ENCODE assay signal across 20 mouse cellular contexts in the genomic region with DNA sequence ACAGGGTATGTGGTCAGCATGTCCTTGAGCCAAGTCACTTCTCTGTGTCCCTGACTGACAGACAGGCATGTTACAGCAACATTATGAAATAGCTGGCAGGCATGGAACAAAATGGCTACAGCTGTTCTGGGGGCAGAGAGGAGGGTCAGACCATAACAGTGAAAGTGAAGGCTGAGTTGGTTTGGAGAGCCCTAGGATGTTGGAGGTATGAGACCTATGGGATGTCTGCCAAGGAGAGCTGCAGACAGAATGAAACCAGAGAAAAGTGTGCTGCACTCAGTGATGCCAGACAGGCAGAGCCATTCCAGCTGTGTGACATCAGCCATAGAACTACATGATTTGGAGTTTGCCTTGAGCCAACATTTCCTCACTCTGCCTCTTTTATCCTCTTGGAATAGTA. TPM values are rescaled to one million over a fixed set of nuclear protein-coding genes. Genes with fewer than 3 reads are reported as not detected.
DNase-seq lines count a peak whose midpoint lies in the region; ATAC-seq and TF ChIP-seq lines count a peak whose summit lies in the region.
"Had no signal": no experiment of that assay in that cellular context is flagged by ENCODE, and none has a peak within 500 bp of the region (broad histone marks: within the 10 kb centered on the region; RNA-seq: fewer than 3 reads in every experiment).

No protein-coding gene starts in this region.

- H3K27ac ChIP-seq in limb, embryonic 14.5 days (replicated peaks; ENCODE audit: low read depth, low read length) = no peak overlapping the region
- H3K27ac ChIP-seq in limb, embryonic 10.5 days = no peak overlapping the region
- H3K27ac ChIP-seq in heart, embryonic 14.5 days (replicated peaks in 1 of 2; ENCODE audit: control insufficient read depth in 1 of 2, insufficient read depth in 1 of 2, low read depth in 2 of 2, low read length in 2 of 2) = 0 out of 4 replicates have a peak overlapping the region, but pooled peaks of 1 of the 2 experiments have one; percentile 52
- H3K27ac ChIP-seq: embryonic facial prominence, embryonic 15.5 days; forebrain, embryonic 10.5 days; limb, embryonic 13.5 days; liver, embryonic 15.5 days had no signal

- no peak overlapping the region for H3K4me2 ChIP-seq in limb, embryonic 14.5 days (replicated peaks; ENCODE audit: low read depth, low read length, severe bottlenecking)
- no peak overlapping the region for H3K4me2 ChIP-seq in heart, embryonic 14.5 days (ENCODE audit: low read length)
- H3K4me2 ChIP-seq: embryonic facial prominence, embryonic 15.5 days; limb, embryonic 13.5 days; liver, embryonic 15.5 days had no signal

- H3K36me3 ChIP-seq in limb, embryonic 14.5 days (ENCODE audit: control insufficient read depth, insufficient read depth, low read length) = no peaks in the 10 kb centered on the region
- no peaks in the 10 kb centered on the region for H3K36me3 ChIP-seq in limb, embryonic 10.5 days
- no peaks in the 10 kb centered on the region for H3K36me3 ChIP-seq in heart, embryonic 14.5 days (ENCODE audit: control insufficient read depth, insufficient read depth, low read length)
- H3K36me3 ChIP-seq: embryonic facial prominence, embryonic 15.5 days; forebrain, embryonic 10.5 days; limb, embryonic 13.5 days; liver, embryonic 15.5 days had no signal

- H3K4me3 ChIP-seq in limb, embryonic 14.5 days (replicated peaks; ENCODE audit: low read length) = no peak overlapping the region
- no peak overlapping the region for H3K4me3 ChIP-seq in limb, embryonic 10.5 days
- no peak overlapping the region for H3K4me3 ChIP-seq in heart, embryonic 14.5 days (ENCODE audit: control insufficient read depth in 1 of 2, insufficient read depth in 1 of 2, low read depth in 1 of 2, low read length in 2 of 2)
- H3K4me3 ChIP-seq: embryonic facial prominence, embryonic 15.5 days; forebrain, embryonic 10.5 days; limb, embryonic 13.5 days; liver, embryonic 15.5 days had no signal

- no peaks in the 10 kb centered on the region for H3K4me1 ChIP-seq in limb, embryonic 14.5 days (ENCODE audit: control insufficient read depth, insufficient read depth, low read length)
- H3K4me1 ChIP-seq in limb, embryonic 10.5 days = no peaks in the 10 kb centered on the region
- no peaks in the 10 kb centered on the region for H3K4me1 ChIP-seq in heart, embryonic 14.5 days (ENCODE audit: control insufficient read depth in 2 of 2, insufficient read depth in 2 of 2, low read length in 2 of 2)
- H3K4me1 ChIP-seq: embryonic facial prominence, embryonic 15.5 days; forebrain, embryonic 10.5 days; limb, embryonic 13.5 days; liver, embryonic 15.5 days had no signal

- no peak overlapping the region for H3K9ac ChIP-seq in limb, embryonic 14.5 days (ENCODE audit: low read depth, low read length, severe bottlenecking)
- no peak overlapping the region for H3K9ac ChIP-seq in heart, embryonic 14.5 days (ENCODE audit: low read length)
- H3K9ac ChIP-seq: embryonic facial prominence, embryonic 15.5 days; limb, embryonic 13.5 days; liver, embryonic 15.5 days had no signal

- DNase-seq in adrenal gland, postnatal 36 days = peak; percentile 17 to 24
- no peak for DNase-seq in adrenal gland, postnatal 25 days
- DNase-seq in limb, embryonic 14.5 days (ENCODE audit: low spot score) = peak; percentile 50
- no peak for DNase-seq in limb, embryonic 10.5 days (ENCODE audit: low spot score)
- peak; percentile 11 for DNase-seq in 416B (ENCODE audit: low read depth)
- no peak for DNase-seq in left cerebral cortex, postnatal 4 days
- DNase-seq: B cell, adult 2 months; cerebellum, adult 2 months; kidney, adult 2 months; kidney, postnatal 25 days; layer of hippocampus, adult 9-11 months; thymus, adult 18-20 months had no signal

- TF ChIP-seq POLR2A in limb, embryonic 14.5 days (IDR thresholded peaks at IDR 0.05; ENCODE audit: borderline replicate concordance, extremely low read depth, insufficient read depth, insufficient read length) = no peak

- H3K9me3 ChIP-seq in limb, embryonic 14.5 days (ENCODE audit: control insufficient read depth, low read length) = no peaks in the 10 kb centered on the region
- no peaks in the 10 kb centered on the region for H3K9me3 ChIP-seq in limb, embryonic 10.5 days (replicated peaks)
- no peaks in the 10 kb centered on the region for H3K9me3 ChIP-seq in heart, embryonic 14.5 days (ENCODE audit: control insufficient read depth, low read length)
- H3K9me3 ChIP-seq: embryonic facial prominence, embryonic 15.5 days; forebrain, embryonic 10.5 days; limb, embryonic 13.5 days; liver, embryonic 15.5 days had no signal

- peak; percentile 26; the same call in 1 of the 2 replicates for ATAC-seq in limb, embryonic 14.5 days (ENCODE audit: low FRiP score, low read depth)
- 0 out of 2 replicates have a peak, but pooled peaks have one; percentile 61 for ATAC-seq in heart, embryonic 14.5 days (ENCODE audit: insufficient number of reproducible peaks, insufficient read depth, low FRiP score, low read depth)
- no peak for ATAC-seq in megakaryocyte, adult 5-6 weeks (ENCODE audit: poor library complexity, severe bottlenecking)
- ATAC-seq: hindbrain, embryonic 16.5 days; midbrain, embryonic 16.5 days had no signal

- intact Hi-C loops in left cerebral cortex, postnatal 4 days (cut with DNase I) = no loop called here

- no peaks in the 10 kb centered on the region for H3K27me3 ChIP-seq in limb, embryonic 14.5 days (ENCODE audit: control insufficient read depth, insufficient read depth, low read length)
- H3K27me3 ChIP-seq in limb, embryonic 10.5 days (ENCODE audit: low read depth, poor library complexity, severe bottlenecking) = no peaks in the 10 kb centered on the region
- no peaks in the 10 kb centered on the region for H3K27me3 ChIP-seq in heart, embryonic 14.5 days (ENCODE audit: control insufficient read depth, insufficient read depth, low read length)
- H3K27me3 ChIP-seq: embryonic facial prominence, embryonic 15.5 days; limb, embryonic 13.5 days; liver, embryonic 15.5 days had no signal

RNA-seq across cellular contexts. Expression of a gene that starts 28.0 kb away (rescaled TPM):
- 100 to 1,000 TPM; 111 to 152 TPM for total RNA-seq in adrenal gland, postnatal 36 days (2021)
- total RNA-seq in adrenal gland, postnatal 25 days (2021) = 124 and 137 TPM in 2 replicates
- polyA plus RNA-seq in limb, embryonic 14.5 days (2012; rRNA removed) = 87.5 and 200 TPM in 2 replicates
- 250 and 262 TPM in 2 replicates for polyA plus RNA-seq in limb, embryonic 14.5 days (2014; fragmentation: Nextera tagmentation; extraction: Ambion mirVana)
- polyA plus RNA-seq in limb, embryonic 10.5 days (2016; fragmentation: Nextera tagmentation; extraction: Ambion mirVana) = 169 and 192 TPM in 2 replicates
- polyA plus RNA-seq in heart, embryonic 14.5 days (2014; fragmentation: Nextera tagmentation; extraction: Ambion mirVana) = 226 and 231 TPM in 2 replicates
- total RNA-seq in left cerebral cortex, postnatal 4 days (2021) = 100 to 1,000 TPM; 260 to 298 TPM
- 138 and 147 TPM in 2 replicates for total RNA-seq in megakaryocyte, adult 5-6 weeks (2015)
- total RNA-seq in megakaryocyte, adult 5-6 weeks (2017) = 245 and 248 TPM in 2 replicates

RNA-seq across cellular contexts. Expression of a gene that starts 43.7 kb away (rescaled TPM):
- 10 to 100 TPM in 1 of 2 experiments, 1 to 10 TPM in 1; 7.9 to 17.2 TPM for total RNA-seq in adrenal gland, postnatal 36 days (2021)
- 13.6 and 16.6 TPM in 2 replicates for total RNA-seq in adrenal gland, postnatal 25 days (2021)
- polyA plus RNA-seq in limb, embryonic 14.5 days (2012; rRNA removed) = 4.9 and 5.4 TPM in 2 replicates
- 12.4 and 14.1 TPM in 2 replicates for polyA plus RNA-seq in limb, embryonic 14.5 days (2014; fragmentation: Nextera tagmentation; extraction: Ambion mirVana)
- 3.4 and 4.4 TPM in 2 replicates for polyA plus RNA-seq in limb, embryonic 10.5 days (2016; fragmentation: Nextera tagmentation; extraction: Ambion mirVana)
- polyA plus RNA-seq in heart, embryonic 14.5 days (2014; fragmentation: Nextera tagmentation; extraction: Ambion mirVana) = 8.4 and 10.3 TPM in 2 replicates
- 10 to 100 TPM; 34.1 to 39.5 TPM for total RNA-seq in left cerebral cortex, postnatal 4 days (2021)
- 2.7 and 3.0 TPM in 2 replicates for total RNA-seq in megakaryocyte, adult 5-6 weeks (2015)
- 2.7 and 3.0 TPM in 2 replicates for total RNA-seq in megakaryocyte, adult 5-6 weeks (2017)

RNA-seq across cellular contexts. Expression of a gene that starts 44.1 kb away (rescaled TPM):
- total RNA-seq in adrenal gland, postnatal 36 days (2021) = 1 to 10 TPM; 4.5 to 7.5 TPM
- total RNA-seq in adrenal gland, postnatal 25 days (2021) = 7.5 and 9.2 TPM in 2 replicates
- 12.2 and 15.0 TPM in 2 replicates for polyA plus RNA-seq in limb, embryonic 14.5 days (2012; rRNA removed)
- 29.9 and 31.1 TPM in 2 replicates for polyA plus RNA-seq in limb, embryonic 14.5 days (2014; fragmentation: Nextera tagmentation; extraction: Ambion mirVana)
- polyA plus RNA-seq in limb, embryonic 10.5 days (2016; fragmentation: Nextera tagmentation; extraction: Ambion mirVana) = 20.0 and 21.3 TPM in 2 replicates
- 15.8 and 16.9 TPM in 2 replicates for polyA plus RNA-seq in heart, embryonic 14.5 days (2014; fragmentation: Nextera tagmentation; extraction: Ambion mirVana)
- 1 to 10 TPM; 4.0 to 4.8 TPM for total RNA-seq in left cerebral cortex, postnatal 4 days (2021)
- 3.3 and 5.4 TPM in 2 replicates for total RNA-seq in megakaryocyte, adult 5-6 weeks (2015)
- 2.6 and 4.6 TPM in 2 replicates for total RNA-seq in megakaryocyte, adult 5-6 weeks (2017)

Comparison
In these comparisons a context has a peak if more than half of its experiments do, and no peak if none do; other contexts are left out.
1. DNase-seq: peak in adrenal gland, postnatal 36 days (2 of 2), limb, embryonic 14.5 days (single experiment) and 416B (single experiment); none in adrenal gland, postnatal 25 days (single experiment), limb, embryonic 10.5 days (single experiment) and left cerebral cortex, postnatal 4 days (single experiment).